Mouse (Mus musculus) cerebellum, postnatal 14 days (tissue): ENCODE measurements around the gene Clstn2.

ENCODE experiments used
- DNase-seq, 2 experiments: peaks; one replicate each; pipeline ENCODE4 v3.0.0; 2021; ENCODE audit warnings: mixed read lengths in 2 of 2

Clstn2 gene

GRCm38 (mm10) chr9:97773911-97774310, 259.1 kb downstream of the Clstn2 start:
- DNase-seq: peak; percentile 25 to 32

GRCm38 (mm10) chr9:97772431-97772830, 260.6 kb downstream of the Clstn2 start:
- no peak for DNase-seq

- no peak for DNase-seq
Observed at GRCm38 (mm10) chr9:97769331-97769730, 263.6 kb downstream of the Clstn2 start.

- DNase-seq: no peak
Observed at GRCm38 (mm10) chr9:97765251-97765767, 267.7 kb downstream of the Clstn2 start.

GRCm38 (mm10) chr9:97763048-97763447, 269.9 kb downstream of the Clstn2 start:
- DNase-seq: no peak

GRCm38 (mm10) chr9:97755599-97756270, 277.2 kb downstream of the Clstn2 start:
- DNase-seq: no peak

- DNase-seq: no peak
Observed at GRCm38 (mm10) chr9:97753715-97754114, 279.3 kb downstream of the Clstn2 start.

- DNase-seq: no peak
Observed at GRCm38 (mm10) chr9:97746574-97746973, 286.4 kb downstream of the Clstn2 start.

- peak; percentile 12 to 17 for DNase-seq
Observed at GRCm38 (mm10) chr9:97727715-97728486, 305.1 kb downstream of the Clstn2 start.

GRCm38 (mm10) chr9:97717728-97718127, 315.3 kb downstream of the Clstn2 start:
- peak in 1 of 2 experiments; percentile 21 for DNase-seq

GRCm38 (mm10) chr9:97717005-97717404, 316.0 kb downstream of the Clstn2 start:
- peak in 1 of 2 experiments; percentile 24 for DNase-seq

GRCm38 (mm10) chr9:97712888-97713287, 320.1 kb downstream of the Clstn2 start:
- DNase-seq: no peak

- no peak for DNase-seq
Observed at GRCm38 (mm10) chr9:97703901-97704503, 329.0 kb downstream of the Clstn2 start.

- peak in 1 of 2 experiments; percentile 35 for DNase-seq
Observed at GRCm38 (mm10) chr9:97702989-97703388, 330.0 kb downstream of the Clstn2 start.

- DNase-seq: no peak
Observed at GRCm38 (mm10) chr9:97699983-97700382, 333.0 kb downstream of the Clstn2 start.

- no peak for DNase-seq
Observed at GRCm38 (mm10) chr9:97699020-97699419, 334.0 kb downstream of the Clstn2 start.

- no peak for DNase-seq
Observed at GRCm38 (mm10) chr9:97698071-97698470, 334.9 kb downstream of the Clstn2 start.

- DNase-seq: no peak
Observed at GRCm38 (mm10) chr9:97696655-97697235, 336.2 kb downstream of the Clstn2 start.

GRCm38 (mm10) chr9:97695278-97695677, 337.7 kb downstream of the Clstn2 start:
- DNase-seq: no peak

GRCm38 (mm10) chr9:97686826-97687425, 346.1 kb downstream of the Clstn2 start:
- peak; percentile 23 to 63 for DNase-seq

- DNase-seq: peak; percentile 82 to 95
Observed at GRCm38 (mm10) chr9:97685664-97686063, 347.3 kb downstream of the Clstn2 start.

- DNase-seq: no peak
Observed at GRCm38 (mm10) chr9:97679878-97680277, 353.1 kb downstream of the Clstn2 start.

- DNase-seq: no peak
Observed at GRCm38 (mm10) chr9:97679106-97679505, 353.9 kb downstream of the Clstn2 start.
